Mouse (Mus musculus) lung, embryonic 15.5 days (tissue): ENCODE data around the gene Gm45234. TPM values are rescaled to one million over a fixed set of nuclear protein-coding genes. Genes with fewer than 3 reads are reported as not detected.
A peak's percentile ranks its signal among the peaks of the same experiment; 100 is the strongest.

ENCODE experiments used
- ATAC-seq: fragments of 200-750 bp; cut with Nextera tagmentation; 2 replicates; pipeline ENCODE4 v1.8.0; 2017; ENCODE audit warnings: moderate number of reproducible peaks, borderline replicate concordance; ENCODE audit not compliant: low FRiP score, low TSS enrichment; ENCODE audit errors: extremely low read depth
- H3K27ac ChIP-seq: fragments of 300-500 bp; sonication (generic); 2 replicates; pipeline ENCODE4 v1.5.1; 2015; ENCODE audit warnings: moderate library complexity, mild to moderate bottlenecking, inconsistent platforms
- H3K27me3 ChIP-seq: fragments of 300-500 bp; sonication (generic); 2 replicates; pipeline ENCODE4 v1.6.1; 2015; ENCODE audit warnings: inconsistent platforms
- H3K36me3 ChIP-seq: fragments of 300-500 bp; sonication (generic); 2 replicates; pipeline ENCODE4 v1.6.1; 2015; ENCODE audit warnings: inconsistent platforms
- H3K4me1 ChIP-seq: fragments of 300-500 bp; sonication (generic); 2 replicates; pipeline ENCODE4 v1.6.1; 2015; ENCODE audit warnings: inconsistent platforms
- H3K4me2 ChIP-seq: fragments of 300-500 bp; sonication (generic); 2 replicates; pipeline ENCODE4 v1.6.1; 2015; ENCODE audit warnings: inconsistent platforms, mild to moderate bottlenecking, moderate library complexity
- H3K4me3 ChIP-seq: fragments of 300-500 bp; sonication (generic); 2 replicates; pipeline ENCODE4 v1.5.1; 2015; ENCODE audit warnings: mild to moderate bottlenecking, inconsistent platforms
- H3K9ac ChIP-seq: fragments of 300-500 bp; sonication (generic); 2 replicates; pipeline ENCODE4 v1.6.1; 2015; ENCODE audit warnings: inconsistent platforms
- H3K9me3 ChIP-seq: fragments of 300-500 bp; sonication (generic); 2 replicates; pipeline ENCODE4 v1.6.1; 2016; ENCODE audit warnings: inconsistent platforms
- WGBS: fragments of 180-500 bp; shearing (Covaris S2); methylation state at CpG from one replicate; pipeline ENCODE4 v1.1.7; 2015; 5-methylcytosine and 5-hydroxymethylcytosine counted together
- polyA plus RNA-seq: library from polyadenylated mRNA; unstranded; fragments of >200 nt; fragmentation: Nextera tagmentation; extraction: Ambion mirVana; gene quantifications from 2 replicates; pipeline ENCODE4 v1.2.1, GENCODE M21; 2015

Gm45234 gene
- polyA plus RNA-seq, 1 experiment from 2014 or later: not detected

GRCm38 (mm10) chr6:124759259-124759658 lies 3.4 kb upstream of the Gm45234 start:
- Histone ChIP-seq H3K4me3 (peak overlapping the region; percentile 11), H3K4me2 (peak overlapping the region; percentile 79), H3K4me1 (peaks cover 39% of the 10 kb centered on the region), H3K27me3 (peaks cover 3% of the 10 kb centered on the region; the same call in 1 of the 2 replicates), H3K9me3 (no peaks in the 10 kb centered on the region), H3K27ac (peak overlapping the region; percentile 99), H3K36me3 (no peaks in the 10 kb centered on the region), H3K9ac (peak overlapping the region; percentile 92; the same call in 1 of the 2 replicates)
- ATAC-seq: no peak
- 5% methylated on average over 5 of the region's 5 CpGs for WGBS

GRCm38 (mm10) chr6:124758849-124759232 lies 3.0 kb upstream of the Gm45234 start:
- peaks cover 3% of the 10 kb centered on the region; the same call in 1 of the 2 replicates for H3K27me3 ChIP-seq
- peak overlapping the region; percentile 99 for H3K27ac ChIP-seq
- no peaks in the 10 kb centered on the region for H3K36me3 ChIP-seq
- 52% methylated on average over 2 of the region's 2 CpGs for WGBS
- peak overlapping the region; percentile 86 for H3K4me3 ChIP-seq
- H3K4me1 ChIP-seq: peaks cover 43% of the 10 kb centered on the region
- no peaks in the 10 kb centered on the region for H3K9me3 ChIP-seq
- H3K9ac ChIP-seq: peak overlapping the region; percentile 92; the same call in 1 of the 2 replicates
- peak overlapping the region; percentile 79 for H3K4me2 ChIP-seq
- no peak for ATAC-seq

- peak overlapping the region; percentile 99 for H3K27ac ChIP-seq
- no peaks in the 10 kb centered on the region for H3K27me3 ChIP-seq
- peak; percentile 50; the same call in 1 of the 2 replicates for ATAC-seq
- 19% methylated on average over 5 of the region's 5 CpGs for WGBS
- peak overlapping the region; percentile 92 for H3K9ac ChIP-seq
- H3K4me3 ChIP-seq: peak overlapping the region; percentile 86
- H3K36me3 ChIP-seq: 0 out of 2 replicates have a peak, but pooled peaks cover 1% of the 10 kb centered on the region
- H3K4me2 ChIP-seq: peak overlapping the region; percentile 79
- H3K4me1 ChIP-seq: peaks cover 49% of the 10 kb centered on the region
- H3K9me3 ChIP-seq: no peaks in the 10 kb centered on the region
Measured at GRCm38 (mm10) chr6:124757909-124758848, 2.4 kb upstream of the Gm45234 start.

GRCm38 (mm10) chr6:124757351-124757880 lies 1.6 kb upstream of the Gm45234 start:
- Histone ChIP-seq H3K36me3 (0 out of 2 replicates have a peak, but pooled peaks cover 4% of the 10 kb centered on the region), H3K9me3 (no peaks in the 10 kb centered on the region), H3K27me3 (no peaks in the 10 kb centered on the region), H3K4me3 (peak overlapping the region; percentile 86), H3K9ac (peak overlapping the region; percentile 92), H3K4me2 (peak overlapping the region; percentile 79), H3K4me1 (peaks cover 49% of the 10 kb centered on the region), H3K27ac (peak overlapping the region; percentile 99)
- no peak for ATAC-seq
- 5% methylated on average over 5 of the region's 5 CpGs for WGBS

GRCm38 (mm10) chr6:124756652-124757350 lies 980 bp upstream of the Gm45234 start:
- Histone ChIP-seq H3K27me3 (no peaks in the 10 kb centered on the region), H3K4me3 (peak overlapping the region; percentile 86), H3K27ac (peak overlapping the region; percentile 99), H3K9me3 (no peaks in the 10 kb centered on the region), H3K4me1 (peaks cover 49% of the 10 kb centered on the region), H3K4me2 (peak overlapping the region; percentile 79), H3K36me3 (0 out of 2 replicates have a peak, but pooled peaks cover 4% of the 10 kb centered on the region), H3K9ac (peak overlapping the region; percentile 92)
- WGBS: 2% methylated on average over 44 of the region's 54 CpGs
- ATAC-seq: peak; percentile 79

GRCm38 (mm10) chr6:124755306-124755705 lies 515 bp downstream of the Gm45234 start:
- H3K9ac ChIP-seq: peak overlapping the region; percentile 92
- peaks cover 49% of the 10 kb centered on the region for H3K4me1 ChIP-seq
- H3K4me2 ChIP-seq: peak overlapping the region; percentile 79
- WGBS: 2% methylated on average over 3 of the region's 3 CpGs
- H3K36me3 ChIP-seq: 0 out of 2 replicates have a peak, but pooled peaks cover 4% of the 10 kb centered on the region
- H3K27me3 ChIP-seq: no peaks in the 10 kb centered on the region
- no peak for ATAC-seq
- no peaks in the 10 kb centered on the region for H3K9me3 ChIP-seq
- peak overlapping the region; percentile 99 for H3K27ac ChIP-seq
- H3K4me3 ChIP-seq: peak overlapping the region; percentile 86

- 78% methylated on average over 2 of the region's 2 CpGs for WGBS
- peaks cover 41% of the 10 kb centered on the region for H3K4me1 ChIP-seq
- H3K27ac ChIP-seq: no peak overlapping the region
- no peaks in the 10 kb centered on the region for H3K9me3 ChIP-seq
- H3K4me2 ChIP-seq: no peak overlapping the region
- H3K9ac ChIP-seq: no peak overlapping the region
- H3K27me3 ChIP-seq: no peaks in the 10 kb centered on the region
- no peak overlapping the region for H3K4me3 ChIP-seq
- H3K36me3 ChIP-seq: peaks cover 12% of the 10 kb centered on the region; the same call in 1 of the 2 replicates
- no peak for ATAC-seq
Measured at GRCm38 (mm10) chr6:124753861-124754260, 2.0 kb downstream of the Gm45234 start.

- Histone ChIP-seq H3K27me3 (no peaks in the 10 kb centered on the region), H3K9me3 (no peaks in the 10 kb centered on the region), H3K27ac (no peak overlapping the region), H3K9ac (no peak overlapping the region), H3K4me3 (no peak overlapping the region), H3K4me2 (no peak overlapping the region), H3K4me1 (peaks cover 36% of the 10 kb centered on the region), H3K36me3 (peaks cover 37% of the 10 kb centered on the region)
- no peak for ATAC-seq
- 82% methylated on average over 8 of the region's 8 CpGs for WGBS
Measured at GRCm38 (mm10) chr6:124750405-124750804, 5.4 kb downstream of the Gm45234 start.

GRCm38 (mm10) chr6:124746654-124747632 lies 8.9 kb downstream of the Gm45234 start:
- H3K4me1 ChIP-seq: peaks cover 19% of the 10 kb centered on the region
- WGBS: 80% methylated on average over 7 of the region's 7 CpGs
- no peak overlapping the region for H3K27ac ChIP-seq
- H3K9ac ChIP-seq: peak overlapping the region; percentile 76; the same call in 1 of the 2 replicates
- H3K4me3 ChIP-seq: peak overlapping the region; percentile 46; the same call in 1 of the 2 replicates
- no peaks in the 10 kb centered on the region for H3K9me3 ChIP-seq
- no peaks in the 10 kb centered on the region for H3K27me3 ChIP-seq
- no peak for ATAC-seq
- peak overlapping the region; percentile 93 for H3K4me2 ChIP-seq
- peaks cover 59% of the 10 kb centered on the region for H3K36me3 ChIP-seq

GRCm38 (mm10) chr6:124746296-124746605 lies 9.6 kb downstream of the Gm45234 start:
- peaks cover 59% of the 10 kb centered on the region for H3K36me3 ChIP-seq
- no peaks in the 10 kb centered on the region for H3K27me3 ChIP-seq
- peak overlapping the region; percentile 86 for H3K27ac ChIP-seq
- WGBS: 24% methylated on average over 8 of the region's 8 CpGs
- peaks cover 24% of the 10 kb centered on the region for H3K4me1 ChIP-seq
- H3K4me3 ChIP-seq: peak overlapping the region; percentile 46
- no peak for ATAC-seq
- H3K9ac ChIP-seq: peak overlapping the region; percentile 76
- no peaks in the 10 kb centered on the region for H3K9me3 ChIP-seq
- peak overlapping the region; percentile 93 for H3K4me2 ChIP-seq
